Mouse (Mus musculus): ENCODE measurements around the gene Adcy6. TPM values are rescaled to one million over a fixed set of nuclear protein-coding genes. Genes with fewer than 3 reads are reported as not detected.

Gene Adcy6
- total and polyA plus RNA-seq, 3 experiments: 76.0 to 77.3 TPM; not detected in 1

GRCm38 (mm10) chr15:98632107-98632744, 22.4 kb upstream of the Adcy6 start:
- Histone ChIP-seq H3K9ac (ENCODE audit: control insufficient read depth, low read depth, low read length, poor library complexity, severe bottlenecking) (peak overlapping the region; percentile 61), H3K36me3 (ENCODE audit: control insufficient read depth in 1 of 2, insufficient read depth in 2 of 2, low read length in 2 of 2) (peaks cover 0 to 11% of the 10 kb centered on the region in 2 experiments; a peak in 2 of 4 replicates), H3K4me1 (ENCODE audit: control insufficient read depth in 1 of 2, insufficient read depth in 2 of 2, low read length in 2 of 2) (peaks cover 0 to 17% of the 10 kb centered on the region in 2 experiments; a peak in 3 of 4 replicates), H3K79me2 (ENCODE audit: control insufficient read depth, insufficient read depth, low read length, poor library complexity) (no peaks in the 10 kb centered on the region; the same call in 1 of the 2 replicates), H3K9me3 (replicated peaks; ENCODE audit: insufficient read depth, low read length) (no peaks in the 10 kb centered on the region), H3K27ac (ENCODE audit: control insufficient read depth, low read depth, low read length) (no peak overlapping the region), H3K4me3 (ENCODE audit: control insufficient read depth in 1 of 2, insufficient read depth in 1 of 2, low read depth in 2 of 2, low read length in 2 of 2) (peak overlapping the region; percentile 49 to 50), H3K27me3 (ENCODE audit: control insufficient read depth in 1 of 2, insufficient read depth in 2 of 2, low read length in 2 of 2) (peaks cover 10 to 13% of the 10 kb centered on the region in 2 experiments)
- no peak for TF ChIP-seq RAD21 (IDR thresholded peaks at IDR 0.05; ENCODE audit: low read depth, low read length)
- 0 out of 2 replicates have a peak, but pooled peaks have one; percentile 22 for TF ChIP-seq E2F4 (IDR thresholded peaks at IDR 0.05; ENCODE audit: borderline replicate concordance, low read depth, low read length)
- no peak for TF ChIP-seq ZNF384 (IDR thresholded peaks at IDR 0.05; ENCODE audit: low read depth, low read length)
- no peak for TF ChIP-seq ZKSCAN1 (IDR thresholded peaks at IDR 0.05; ENCODE audit: low read depth, low read length)
- TF ChIP-seq TBP (IDR thresholded peaks at IDR 0.05; ENCODE audit: low read depth, low read length): no peak
- no peak for TF ChIP-seq TAL1 (IDR thresholded peaks at IDR 0.05; ENCODE audit: low read length)
- no peak for TF ChIP-seq NRF1 (IDR thresholded peaks at IDR 0.05; ENCODE audit: insufficient read depth, low read depth, low read length, poor library complexity, severe bottlenecking)
- no peak for TF ChIP-seq KAT2A (conservative IDR thresholded peaks at IDR 0.05; ENCODE audit: low read depth, low read length)
- TF ChIP-seq EP300 (IDR thresholded peaks at IDR 0.05; ENCODE audit: low read depth in 1 of 2, low read length in 2 of 2): no peak
- 0 out of 2 replicates have a peak, but pooled peaks have one; percentile 7 for TF ChIP-seq GABPA (IDR thresholded peaks at IDR 0.05; ENCODE audit: low read depth, low read length)
- peak; percentile 38; the same call in 1 of the 2 replicates for TF ChIP-seq MAZ (IDR thresholded peaks at IDR 0.05; ENCODE audit: low read depth, low read length)
- 0 out of 2 replicates have a peak, but pooled peaks have one; percentile 6 for TF ChIP-seq SMC3 (IDR thresholded peaks at IDR 0.05; ENCODE audit: low read depth, low read length)
- no peak for TF ChIP-seq ETS1 (IDR thresholded peaks at IDR 0.05; ENCODE audit: low read depth, low read length)
- no peak for TF ChIP-seq UBTF (IDR thresholded peaks at IDR 0.05; ENCODE audit: borderline replicate concordance, insufficient read depth, low read depth, low read length)
- no peak for TF ChIP-seq ZC3H11A (IDR thresholded peaks at IDR 0.05; ENCODE audit: low read depth, low read length)
- TF ChIP-seq POLR2AphosphoS5 (IDR thresholded peaks at IDR 0.05; ENCODE audit: borderline replicate concordance, low read depth, low read length): no peak
- no peak; the same call in 1 of the 2 replicates for TF ChIP-seq MXI1 (IDR thresholded peaks at IDR 0.05; ENCODE audit: low read depth, low read length)
- TF ChIP-seq POLR2A (IDR thresholded peaks at IDR 0.05; ENCODE audit: control insufficient read depth in 1 of 2, insufficient read depth in 1 of 2, low read depth in 1 of 2, low read length in 2 of 2, poor library complexity in 1 of 2): no peak
- no peak for TF ChIP-seq CHD2 (IDR thresholded peaks at IDR 0.05; ENCODE audit: low read length)
- no peak for TF ChIP-seq HCFC1 (IDR thresholded peaks at IDR 0.05; ENCODE audit: low read depth, low read length)
- no peak for TF ChIP-seq CHD1 (IDR thresholded peaks at IDR 0.05; ENCODE audit: low read depth, low read length)
- TF ChIP-seq CTCF (IDR thresholded peaks at IDR 0.05 in 2 of 3, conservative IDR thresholded peaks at IDR 0.05 in 1 of 3; ENCODE audit: control insufficient read depth in 1 of 3, insufficient read depth in 1 of 3, low read depth in 2 of 3, low read length in 3 of 3, poor library complexity in 1 of 3, severe bottlenecking in 1 of 3): no peak
- TF ChIP-seq MEF2A (IDR thresholded peaks at IDR 0.05; ENCODE audit: extremely low read depth, insufficient replicate concordance, low read depth, low read length, poor library complexity, severe bottlenecking): no peak
- no peak for TF ChIP-seq JUND (IDR thresholded peaks at IDR 0.05; ENCODE audit: low read depth, low read length)
- no peak for TF ChIP-seq ELF1 (IDR thresholded peaks at IDR 0.05; ENCODE audit: low read depth, low read length)
- peak; percentile 19; the same call in 1 of the 2 replicates for TF ChIP-seq TCF12 (IDR thresholded peaks at IDR 0.05; ENCODE audit: low read depth, low read length)
- no peak for TF ChIP-seq BHLHE40 (IDR thresholded peaks at IDR 0.05; ENCODE audit: borderline replicate concordance, low read depth, low read length)
- no peak for TF ChIP-seq GATA1 (IDR thresholded peaks at IDR 0.05; ENCODE audit: low read depth, low read length)
- no peak for TF ChIP-seq USF1 (IDR thresholded peaks at IDR 0.05; ENCODE audit: low read depth, low read length)
- TF ChIP-seq MYB (IDR thresholded peaks at IDR 0.05; ENCODE audit: low read depth, low read length): no peak
- peak; percentile 34; the same call in 1 of the 2 replicates for TF ChIP-seq SIN3A (IDR thresholded peaks at IDR 0.05; ENCODE audit: low read length)
- no peak for TF ChIP-seq MAX (IDR thresholded peaks at IDR 0.05; ENCODE audit: low read length)
- no peak for TF ChIP-seq ZMIZ1 (IDR thresholded peaks at IDR 0.05; ENCODE audit: low read depth, low read length)
- TF ChIP-seq NELFE (IDR thresholded peaks at IDR 0.05; ENCODE audit: low read depth, low read length): no peak
- no peak for TF ChIP-seq USF2 (IDR thresholded peaks at IDR 0.05; ENCODE audit: borderline replicate concordance in 1 of 2, insufficient read depth in 1 of 2, low read depth in 1 of 2, low read length in 2 of 2)
- DNase-seq (ENCODE audit: low read depth, low spot score): peak; percentile 69
